Mouse (Mus musculus): Measurements from ENCODE around the gene Traf6.

DNA sequence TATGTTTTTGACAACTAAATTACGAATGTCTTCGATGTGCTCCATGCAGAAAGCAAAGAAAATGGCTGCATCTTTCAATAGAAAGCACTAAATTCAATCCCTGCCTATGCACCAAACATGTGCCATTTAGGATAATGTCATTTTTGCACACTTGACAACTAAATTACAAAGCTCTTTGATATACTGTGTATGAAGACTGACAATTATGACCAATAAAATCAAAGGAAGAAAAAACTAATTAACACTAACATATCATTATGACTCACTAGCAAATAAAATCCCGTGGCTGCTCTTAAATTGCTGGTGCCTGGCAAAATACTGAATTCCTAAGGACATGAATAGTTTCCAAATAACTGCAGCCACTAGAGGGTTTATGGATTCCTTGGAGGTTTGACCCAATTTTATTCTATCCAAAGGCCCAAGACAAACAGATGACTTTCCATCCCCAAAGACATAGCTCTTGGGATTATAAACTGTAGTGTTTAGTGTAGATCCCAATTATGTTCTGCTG, 38.3 kb upstream of the Traf6 start:
- no peak for TF ChIP-seq CTCF (IDR thresholded peaks at IDR 0.05; ENCODE audit: low read depth)
- TF ChIP-seq EP300 (IDR thresholded peaks at IDR 0.05; ENCODE audit: low read depth) = no peak

Measured in liver, embryonic 14.5 days (tissue).